Mouse (Mus musculus) left cerebral cortex, adult 8-10 months (tissue): ENCODE measurements at regions not wholly inside any gene's neighbourhood (a gene's known extent, or its start where the extent isn't known, plus 50 kb on each side); places are given as distances from the start of the nearest gene placed in this dataset.

Experiments
- DNase-seq, 2 experiments: peaks; one replicate each; pipeline ENCODE4 v3.0.0; 2022; ENCODE audit warnings: low spot score in 2 of 2

- no peak for DNase-seq
These were observed 158.2 kb downstream of the Sox4 start for GRCm38 (mm10) chr13:28795274-28795673.

- no peak for DNase-seq
These were observed 159.0 kb downstream of the Sox4 start for GRCm38 (mm10) chr13:28794547-28794946.

DNA sequence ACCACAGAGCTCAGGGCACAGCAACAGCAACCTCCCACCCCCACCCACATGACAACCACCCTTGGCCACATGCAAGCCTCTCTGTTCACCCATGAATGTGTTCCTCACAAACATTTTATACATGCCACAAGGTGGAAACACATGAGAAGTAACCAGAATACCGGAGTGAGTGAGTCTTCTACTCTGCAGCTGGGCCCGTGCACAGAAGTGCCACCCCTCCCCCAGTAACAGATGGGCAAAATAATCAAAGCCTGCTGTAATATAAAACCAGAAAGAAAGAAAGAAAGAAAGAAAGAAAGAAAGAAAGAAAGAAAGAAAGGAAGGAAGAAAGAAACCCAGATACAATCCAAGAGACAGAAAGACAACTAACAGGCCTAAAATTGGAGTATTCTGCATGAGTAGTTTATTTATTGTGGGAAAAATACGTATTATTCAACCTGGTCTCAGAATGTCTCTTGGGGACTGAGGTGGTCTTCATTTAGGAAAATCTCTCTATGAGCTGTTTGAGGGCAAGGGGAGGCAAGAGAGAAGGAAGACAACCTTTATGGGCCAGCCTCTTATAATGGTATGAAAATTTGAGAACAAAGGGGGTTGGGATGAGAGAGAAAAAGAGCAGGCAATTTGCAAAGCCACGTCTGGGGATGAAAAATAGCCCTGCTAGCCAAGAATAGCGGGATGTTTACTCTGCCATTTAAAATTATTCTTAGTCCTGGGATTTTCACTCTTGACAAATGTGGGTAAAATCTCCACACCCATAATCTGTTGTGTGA, 160.2 kb downstream of the Sox4 start:
- no peak for DNase-seq

DNA sequence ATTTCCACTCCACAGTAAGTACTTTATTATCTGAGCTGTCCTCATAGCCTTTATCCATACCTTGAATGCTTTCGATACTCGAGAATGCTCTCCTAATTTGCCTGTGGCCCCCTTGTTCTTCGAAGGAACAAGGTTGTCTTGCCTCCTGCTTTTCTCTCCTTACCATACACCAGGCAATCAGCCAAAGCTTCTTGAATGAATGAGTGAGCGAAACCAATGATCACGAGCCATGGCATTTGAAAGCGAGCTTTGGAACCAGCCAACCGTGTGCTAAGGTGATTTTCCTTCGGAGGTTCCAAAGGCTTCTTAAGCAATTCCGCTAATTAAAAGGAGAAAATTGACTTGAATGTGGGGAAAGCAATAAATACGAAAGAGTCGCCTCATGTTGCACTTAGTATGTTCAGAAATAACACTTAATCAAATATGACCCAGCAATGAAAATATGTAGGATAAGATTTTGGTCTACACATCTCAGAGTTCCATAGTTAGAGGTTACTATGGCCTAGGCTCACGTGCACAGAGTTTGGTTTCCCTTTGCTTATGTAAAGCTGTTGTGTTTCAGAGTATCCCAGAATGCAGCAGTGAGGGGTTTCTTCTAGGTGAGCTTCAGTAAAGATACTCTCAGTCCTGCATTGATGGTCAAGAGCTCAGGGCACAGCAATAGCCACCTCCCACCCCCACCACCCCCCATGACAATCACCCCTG, 160.9 kb downstream of the Sox4 start:
- no peak for DNase-seq

- no peak for DNase-seq
These were observed 163.1 kb downstream of the Sox4 start for GRCm38 (mm10) chr13:28790381-28790780.

DNA sequence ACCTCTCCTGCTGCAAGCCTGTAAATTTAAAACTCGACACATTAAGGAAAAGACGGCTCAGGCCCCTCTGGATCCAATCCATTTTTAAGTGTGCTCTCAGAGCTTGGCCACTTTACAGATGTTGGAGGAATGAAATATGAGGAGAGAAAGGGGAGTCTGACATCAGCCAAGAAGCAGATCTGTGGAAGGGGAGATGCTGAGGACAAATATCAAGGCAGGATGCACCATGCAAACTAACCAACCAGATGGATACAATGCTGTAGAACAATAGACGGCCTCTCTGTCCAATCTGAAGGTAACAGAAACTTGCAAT, 166.2 kb downstream of the Sox4 start:
- no peak for DNase-seq

- DNase-seq: no peak
These were observed 166.7 kb downstream of the Sox4 start for GRCm38 (mm10) chr13:28786629-28787330.

GRCm38 (mm10) chr13:28782497-28783246, 170.8 kb downstream of the Sox4 start:
- no peak for DNase-seq

DNA sequence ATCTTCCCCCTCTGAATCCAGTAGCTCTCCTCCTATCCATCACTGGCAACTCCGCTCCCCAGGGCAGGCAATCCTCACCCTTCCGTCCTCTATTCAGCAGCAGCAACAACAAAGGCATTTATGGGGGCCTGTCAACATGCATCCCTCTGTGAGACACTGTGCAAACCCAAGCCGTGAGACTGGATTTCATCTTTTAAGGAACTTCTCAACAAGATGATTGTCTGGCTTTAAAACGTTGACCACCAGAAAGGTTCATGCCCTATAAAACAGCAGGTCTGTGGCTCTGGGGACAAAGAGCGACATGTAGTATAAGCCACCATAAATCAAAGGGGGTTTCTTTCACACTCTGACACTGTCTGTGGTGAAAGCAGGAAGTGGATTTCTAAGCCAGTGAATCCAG, 171.4 kb downstream of the Sox4 start:
- no peak for DNase-seq

GRCm38 (mm10) chr13:28781660-28782059, 171.9 kb downstream of the Sox4 start:
- DNase-seq: no peak

- no peak for DNase-seq
These were observed 173.1 kb downstream of the Sox4 start for GRCm38 (mm10) chr13:28780462-28780861.

- no peak for DNase-seq
These were observed 178.2 kb downstream of the Sox4 start for GRCm38 (mm10) chr13:28775142-28775815.

DNA sequence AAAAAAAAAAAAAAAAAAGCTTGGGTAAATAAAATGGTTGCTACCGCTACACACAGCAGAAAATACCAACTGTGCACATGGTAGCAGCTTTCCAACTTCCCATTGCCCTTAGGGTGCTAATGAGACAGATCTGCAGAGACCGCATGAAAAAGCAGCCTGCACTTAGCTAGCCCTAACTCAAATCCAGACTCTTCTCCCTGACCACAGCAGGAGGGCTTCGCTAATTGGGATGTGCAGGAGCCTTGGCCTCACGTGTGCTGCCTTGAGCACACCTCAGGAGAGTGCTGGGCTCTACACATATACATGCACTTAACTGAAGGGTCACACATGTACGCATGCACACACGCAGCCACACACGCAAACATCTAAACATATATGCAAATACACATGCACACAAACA, 178.9 kb downstream of the Sox4 start:
- DNase-seq: no peak

- DNase-seq: no peak
These were observed 180.0 kb downstream of the Sox4 start for GRCm38 (mm10) chr13:28773466-28773865.

DNA sequence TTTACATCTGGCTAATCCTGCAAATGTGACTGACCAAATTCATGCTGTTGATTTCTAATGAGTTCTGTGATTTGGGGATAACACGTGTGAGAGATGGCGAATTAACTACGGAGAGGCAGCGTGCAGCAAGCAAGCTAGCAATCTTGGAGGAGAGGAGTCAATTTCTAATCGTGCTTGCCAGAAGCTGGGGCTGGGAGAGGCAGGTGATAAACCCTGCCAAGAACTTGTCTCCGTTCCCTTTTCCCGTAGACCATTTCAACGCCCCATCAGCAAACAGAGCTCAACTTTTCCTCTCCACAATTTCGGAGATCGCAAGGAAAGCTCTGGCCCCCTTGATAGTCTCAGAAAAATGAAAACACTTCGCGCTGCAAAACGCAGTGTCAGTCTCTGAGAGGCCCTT, 183.0 kb downstream of the Sox4 start:
- DNase-seq: no peak

DNA sequence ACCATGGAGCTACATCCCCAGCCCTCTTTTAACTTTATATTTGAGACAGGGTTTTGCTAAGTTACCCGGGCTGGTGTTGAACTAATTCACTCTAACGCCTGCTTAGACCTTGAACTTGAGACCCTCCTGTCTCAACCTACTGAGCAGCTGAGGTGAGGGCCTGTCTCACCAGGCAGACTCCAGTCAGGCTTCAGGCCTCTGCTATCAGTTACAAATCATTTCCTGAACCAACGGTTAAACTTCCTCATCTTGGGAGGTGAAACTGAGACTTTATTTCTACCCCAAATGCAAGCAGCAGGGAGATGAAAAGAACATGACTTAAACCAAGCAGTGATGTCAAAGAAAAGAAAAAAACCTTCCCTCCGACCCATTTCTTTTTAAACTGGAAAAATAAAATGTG, 183.5 kb downstream of the Sox4 start:
- no peak for DNase-seq

GRCm38 (mm10) chr13:28768717-28769426, 184.6 kb downstream of the Sox4 start:
- no peak for DNase-seq

- DNase-seq: no peak
These were observed 191.0 kb downstream of the Sox4 start for GRCm38 (mm10) chr13:28762555-28762954.

DNA sequence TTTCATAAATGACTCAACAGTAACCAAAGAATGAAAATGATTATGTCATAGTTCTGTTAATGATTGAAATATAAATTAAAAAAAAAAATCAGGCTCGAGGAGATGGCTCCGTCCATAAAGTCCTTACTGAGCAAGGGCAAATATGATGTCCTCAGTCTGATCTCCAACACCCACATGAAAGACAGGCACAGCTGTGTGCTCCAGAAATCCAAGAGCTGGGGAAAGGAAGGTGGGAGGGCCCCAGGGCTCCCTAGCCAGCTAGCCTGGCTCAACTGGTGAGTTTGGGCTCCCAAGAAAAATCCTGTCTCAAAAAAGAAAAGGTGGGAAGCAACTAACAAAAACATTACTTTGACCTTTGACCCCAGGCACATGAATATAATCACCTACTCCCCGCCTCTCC, 194.5 kb downstream of the Sox4 start:
- no peak for DNase-seq

DNA sequence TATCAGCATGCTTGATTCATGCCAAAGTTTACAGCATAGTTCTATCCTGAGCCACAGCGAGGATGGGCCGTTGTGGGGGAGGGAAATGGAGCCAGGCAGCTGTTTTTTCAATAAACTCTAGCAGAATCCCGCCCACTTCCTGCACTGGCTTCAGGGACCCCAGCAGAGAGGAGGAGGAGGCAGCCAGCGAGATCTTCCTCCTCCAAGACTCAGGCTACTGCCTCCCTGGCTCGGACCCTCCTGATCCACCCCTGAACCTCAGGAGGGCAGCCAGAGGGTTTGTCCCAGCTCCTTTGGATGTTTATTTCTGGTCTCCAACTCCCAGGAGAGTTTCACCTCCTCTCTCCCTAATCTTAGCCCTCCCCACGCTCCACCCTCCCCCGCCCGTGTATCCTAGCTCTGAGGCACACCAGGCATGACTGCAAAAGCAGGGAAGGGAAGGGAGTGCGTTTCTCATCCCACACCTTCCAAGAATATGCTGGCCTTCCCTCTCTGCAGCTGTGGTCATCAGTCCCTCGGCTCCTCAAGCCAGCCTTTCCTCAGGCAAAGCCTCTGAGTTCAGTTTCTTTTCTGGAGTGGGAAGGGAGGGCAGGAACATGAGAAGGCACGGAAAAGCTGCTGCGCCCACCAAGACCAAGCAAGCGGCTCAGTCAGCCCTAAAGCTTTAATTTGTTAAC, 195.5 kb downstream of the Sox4 start:
- peak; percentile 46 to 81 for DNase-seq
